Comparison of ENCODE assay signal across 10 mouse cellular contexts in genomic region chr15:56856057-56856456, GRCm38 (mm10).
DNase-seq lines count a peak whose midpoint lies in the region; ATAC-seq and TF ChIP-seq lines count a peak whose summit lies in the region.
"Had no signal": no experiment of that assay in that cellular context is flagged by ENCODE, and none has a peak within 500 bp of the region (broad histone marks: within the 10 kb centered on the region; RNA-seq: fewer than 3 reads in every experiment).

No protein-coding gene starts in this region.

- no peak overlapping the region for H3K9ac ChIP-seq in heart, embryonic 12.5 days
- H3K9ac ChIP-seq in ES-Bruce4 (ENCODE audit: low read depth, poor library complexity, severe bottlenecking), result no peak overlapping the region
- H3K9ac ChIP-seq: limb, embryonic 15.5 days; stomach, embryonic 15.5 days had no signal

- intact Hi-C loops in gastrocnemius, postnatal 36 days (cut with DNase I), result loop anchor here (5.0 to 10.0 kb wide), 2 partner anchors 159 to 521 kb away; no protein-coding TSS in a partner anchor

- no peaks in the 10 kb centered on the region for H3K36me3 ChIP-seq in heart, embryonic 12.5 days
- H3K36me3 ChIP-seq in ES-Bruce4 (ENCODE audit: control insufficient read depth, insufficient read depth, low read length, poor library complexity, severe bottlenecking), result no peaks in the 10 kb centered on the region
- H3K36me3 ChIP-seq: limb, embryonic 15.5 days; stomach, embryonic 15.5 days had no signal

- TF ChIP-seq CTCF in ES-Bruce4 (IDR thresholded peaks at IDR 0.05; ENCODE audit: low read depth, low read length), result peak; percentile 31

- no peak for TF ChIP-seq EP300 in ES-Bruce4 (IDR thresholded peaks at IDR 0.05; ENCODE audit: insufficient read depth, low read depth, low read length)

- 0 out of 2 replicates have a peak, but pooled peaks cover 4% of the 10 kb centered on the region for H3K4me1 ChIP-seq in heart, embryonic 12.5 days (replicated peaks)
- H3K4me1 ChIP-seq in ES-Bruce4 (ENCODE audit: control insufficient read depth, insufficient read depth, low read length), result no peaks in the 10 kb centered on the region
- H3K4me1 ChIP-seq: limb, embryonic 15.5 days; stomach, embryonic 15.5 days had no signal

- no peak for TF ChIP-seq POLR2A in ES-Bruce4 (IDR thresholded peaks at IDR 0.05; ENCODE audit: insufficient read depth, low read length)

- no peaks in the 10 kb centered on the region for H3K27me3 ChIP-seq in heart, embryonic 12.5 days (replicated peaks)
- no peaks in the 10 kb centered on the region for H3K27me3 ChIP-seq in ES-Bruce4 (ENCODE audit: control insufficient read depth, insufficient read depth, low read length, poor library complexity, severe bottlenecking)
- H3K27me3 ChIP-seq: limb, embryonic 15.5 days; stomach, embryonic 15.5 days had no signal

- 21% methylated on average over 2 of the region's 2 CpGs for WGBS in heart, embryonic 12.5 days

- H3K4me3 ChIP-seq in heart, embryonic 12.5 days, result no peak overlapping the region
- H3K4me3 ChIP-seq in ES-Bruce4 (ENCODE audit: low read depth, low read length), result no peak overlapping the region
- H3K4me3 ChIP-seq: limb, embryonic 15.5 days; stomach, embryonic 15.5 days had no signal

- H3K4me2 ChIP-seq in heart, embryonic 12.5 days, result no peak overlapping the region
- H3K4me2 ChIP-seq: limb, embryonic 15.5 days; stomach, embryonic 15.5 days had no signal

- no peaks in the 10 kb centered on the region for H3K9me3 ChIP-seq in heart, embryonic 12.5 days (replicated peaks)
- no peaks in the 10 kb centered on the region for H3K9me3 ChIP-seq in ES-Bruce4 (replicated peaks; ENCODE audit: control insufficient read depth, insufficient read depth, low read length, poor library complexity, severe bottlenecking)
- H3K9me3 ChIP-seq: limb, embryonic 15.5 days; stomach, embryonic 15.5 days had no signal

- H3K27ac ChIP-seq in heart, embryonic 12.5 days (ENCODE audit: poor library complexity, severe bottlenecking), result no peak overlapping the region
- no peak overlapping the region for H3K27ac ChIP-seq in ES-Bruce4 (ENCODE audit: insufficient read depth, low read length)
- H3K27ac ChIP-seq: limb, embryonic 15.5 days; stomach, embryonic 15.5 days had no signal

- DNase-seq in heart, adult 11 months, result peak; percentile 84
- peak; percentile 12 to 55 for DNase-seq in cerebellum, postnatal 25 days
- DNase-seq in gastrocnemius, postnatal 36 days, result peak; percentile 19 to 21
- DNase-seq in layer of hippocampus, postnatal 25 days (ENCODE audit: extremely low spot score in 1 of 2, low spot score in 1 of 2), result peak; percentile 14 to 67
- DNase-seq in ovary, postnatal 14 days (ENCODE audit: low spot score), result peak; percentile 51

- ATAC-seq in heart, embryonic 12.5 days (ENCODE audit: insufficient number of reproducible peaks, low FRiP score), result no peak
- no peak for ATAC-seq in monocyte, adult 5-6 weeks (replicated peaks; ENCODE audit: insufficient number of reproducible peaks, low FRiP score, low TSS enrichment, poor library complexity, severe bottlenecking)

Comparison
In these comparisons a context has a peak if more than half of its experiments do, and no peak if none do; other contexts are left out.
1. DNase-seq: peak in every context shown above with its lines; median percentile 84 in heart, adult 11 months; 51 in ovary, postnatal 14 days; 40 in layer of hippocampus, postnatal 25 days; 34 in cerebellum, postnatal 25 days; 20 in gastrocnemius, postnatal 36 days.